Mouse (Mus musculus) kidney, postnatal 0 days (tissue): ENCODE data around the gene D430041D05Rik. TPM values are rescaled to one million over a fixed set of nuclear protein-coding genes. Genes with fewer than 3 reads are reported as not detected.

Source experiments
- ATAC-seq: fragments of 200-750 bp; cut with Nextera tagmentation; replicated peaks from 2 replicates; pipeline ENCODE4 v1.8.0; 2017; ENCODE audit warnings: low read depth, moderate number of reproducible peaks, moderate TSS enrichment, moderate library complexity; ENCODE audit not compliant: low FRiP score
- DNase-seq: peaks from one replicate; pipeline ENCODE4 v3.0.0-alpha.2; 2016; ENCODE audit warnings: low spot score
- H3K27ac ChIP-seq: fragments of 300-500 bp; sonication (generic); 2 replicates; pipeline ENCODE4 v1.5.1; 2014; ENCODE audit warnings: mild to moderate bottlenecking
- H3K27me3 ChIP-seq: fragments of 300-500 bp; sonication (generic); 2 replicates; pipeline ENCODE4 v1.6.1; 2014; ENCODE audit warnings: low read length, mixed read lengths; ENCODE audit not compliant: insufficient read depth
- H3K36me3 ChIP-seq: fragments of 300-500 bp; sonication (generic); 2 replicates; pipeline ENCODE4 v1.6.1; 2014; ENCODE audit warnings: low read length, mixed read lengths; ENCODE audit not compliant: insufficient read depth
- H3K4me1 ChIP-seq: fragments of 300-500 bp; sonication (generic); replicated peaks from 2 replicates; pipeline ENCODE4 v1.6.1; 2014; ENCODE audit warnings: antibody characterized with exemption, low read length, mixed read lengths; ENCODE audit not compliant: insufficient read depth
- H3K4me2 ChIP-seq: fragments of 300-500 bp; sonication (generic); 2 replicates; pipeline ENCODE4 v1.6.1; 2014; ENCODE audit warnings: mild to moderate bottlenecking, low read length, moderate library complexity, mixed read lengths
- H3K4me3 ChIP-seq: fragments of 300-500 bp; sonication (generic); replicated peaks from 2 replicates; pipeline ENCODE4 v1.5.1; 2014; ENCODE audit warnings: low read depth, low read length
- H3K9ac ChIP-seq: fragments of 300-500 bp; sonication (generic); 2 replicates; pipeline ENCODE4 v1.6.1; 2014; ENCODE audit warnings: low read depth, low read length
- H3K9me3 ChIP-seq: fragments of 300-500 bp; sonication (generic); replicated peaks from 2 replicates; pipeline ENCODE4 v1.6.1; 2016; ENCODE audit warnings: low read length, inconsistent platforms, mixed read lengths
- CTCF ChIP-seq: IDR thresholded peaks from 2 replicates; pipeline ENCODE4 v1.5.1; 2016; ENCODE audit warnings: antibody characterized with exemption, low read depth, mild to moderate bottlenecking, moderate library complexity
- WGBS: fragments of 180-500 bp; shearing (Covaris S2); extraction: QIAGEN DNeasy Blood & Tissue Kit; methylation state at CpG from one replicate; pipeline ENCODE4 v1.1.7; 2014; 5-methylcytosine and 5-hydroxymethylcytosine counted together
- polyA plus RNA-seq: library from polyadenylated mRNA; unstranded; fragments of >200 nt; fragmentation: Nextera tagmentation; extraction: Ambion mirVana; gene quantifications from 2 replicates; pipeline ENCODE4 v1.2.1, GENCODE M21; 2015

Gene D430041D05Rik
- polyA plus RNA-seq, 1 experiment from 2014 or later = 0.22 TPM

- no peak overlapping the region for H3K27ac ChIP-seq
- H3K9me3 ChIP-seq = no peaks in the 10 kb centered on the region
- ATAC-seq (no peak), DNase-seq (no peak)
- H3K9ac ChIP-seq = no peak overlapping the region
- H3K36me3 ChIP-seq = no peaks in the 10 kb centered on the region
- no peak for TF ChIP-seq CTCF
- H3K4me1 ChIP-seq = no peaks in the 10 kb centered on the region
- no peak overlapping the region for H3K4me3 ChIP-seq
- H3K4me2 ChIP-seq = no peak overlapping the region
- 76% methylated on average over 3 of the region's 3 CpGs for WGBS
- H3K27me3 ChIP-seq = no peaks in the 10 kb centered on the region
Observed at GRCm38 (mm10) chr2:104153876-104154275, 256.9 kb downstream of the D430041D05Rik start.

DNA sequence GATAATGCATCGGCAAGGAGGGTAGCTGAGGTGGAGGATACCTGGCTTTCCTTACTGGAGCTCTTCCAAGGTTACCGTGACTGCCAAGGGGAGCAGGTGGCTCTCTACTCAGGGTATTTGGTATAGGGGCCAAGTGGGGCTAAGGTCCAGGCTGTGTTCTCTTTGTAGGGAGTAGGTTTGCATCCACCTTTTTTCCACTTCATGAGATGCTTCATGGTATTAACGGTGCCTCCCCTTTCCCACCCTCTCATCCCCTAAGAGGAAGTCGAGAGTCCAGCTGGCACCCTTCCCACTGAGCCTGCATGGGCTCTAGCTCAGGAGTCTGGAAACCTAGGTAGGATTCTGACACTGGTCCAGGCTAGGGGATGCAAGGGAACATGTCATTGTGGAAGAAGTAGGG is 257.5 kb downstream of the D430041D05Rik start:
- Histone ChIP-seq H3K4me3 (no peak overlapping the region), H3K27ac (no peak overlapping the region), H3K9ac (no peak overlapping the region), H3K36me3 (no peaks in the 10 kb centered on the region), H3K4me2 (no peak overlapping the region), H3K27me3 (no peaks in the 10 kb centered on the region), H3K9me3 (no peaks in the 10 kb centered on the region), H3K4me1 (0 out of 2 replicates have a peak, but pooled peaks cover 4% of the 10 kb centered on the region)
- TF ChIP-seq CTCF = no peak
- WGBS = 75% methylated on average over 4 of the region's 4 CpGs
- ATAC-seq (no peak), DNase-seq (no peak)

GRCm38 (mm10) chr2:104150608-104151397 is 260.0 kb downstream of the D430041D05Rik start:
- Histone ChIP-seq H3K27ac (no peak overlapping the region), H3K4me2 (no peak overlapping the region), H3K27me3 (no peaks in the 10 kb centered on the region), H3K9ac (no peak overlapping the region), H3K9me3 (no peaks in the 10 kb centered on the region), H3K4me1 (0 out of 2 replicates have a peak, but pooled peaks cover 7% of the 10 kb centered on the region), H3K4me3 (no peak overlapping the region), H3K36me3 (no peaks in the 10 kb centered on the region)
- ATAC-seq (no peak), DNase-seq (peak; percentile 36)
- TF ChIP-seq CTCF = no peak
- 63% methylated on average over 6 of the region's 6 CpGs for whole genome bisulfite sequencing

GRCm38 (mm10) chr2:104147910-104148561 is 262.8 kb downstream of the D430041D05Rik start:
- no peaks in the 10 kb centered on the region for H3K27me3 ChIP-seq

GRCm38 (mm10) chr2:104145983-104146382 is 264.8 kb downstream of the D430041D05Rik start:
- H3K4me1 ChIP-seq = 0 out of 2 replicates have a peak, but pooled peaks cover 7% of the 10 kb centered on the region
- H3K9ac ChIP-seq = no peak overlapping the region
- H3K27ac ChIP-seq = no peak overlapping the region
- H3K9me3 ChIP-seq = no peaks in the 10 kb centered on the region
- no peaks in the 10 kb centered on the region for H3K36me3 ChIP-seq
- DNase-seq (no peak), ATAC-seq (no peak; the same call in 1 of the 2 replicates)
- H3K27me3 ChIP-seq = no peaks in the 10 kb centered on the region
- no peak overlapping the region for H3K4me2 ChIP-seq
- H3K4me3 ChIP-seq = no peak overlapping the region
- WGBS = 64% methylated on average over 1 of the region's 1 CpGs
- TF ChIP-seq CTCF = peak; percentile 41

More at GRCm38 (mm10) chr2:104147910-104148561, 262.8 kb downstream of the D430041D05Rik start:
- 17% methylated on average over 4 of the region's 4 CpGs for WGBS
- no peak for TF ChIP-seq CTCF
- peak; percentile 78 for DNase-seq
- H3K4me2 ChIP-seq = no peak overlapping the region
- 0 out of 2 replicates have a peak, but pooled peaks cover 7% of the 10 kb centered on the region for H3K4me1 ChIP-seq
- H3K9me3 ChIP-seq = no peaks in the 10 kb centered on the region
- no peak overlapping the region for H3K9ac ChIP-seq
- H3K27ac ChIP-seq = peak overlapping the region; percentile 19; the same call in 1 of the 2 replicates
- H3K4me3 ChIP-seq = no peak overlapping the region
- no peaks in the 10 kb centered on the region for H3K36me3 ChIP-seq
- ATAC-seq = no peak; the same call in 1 of the 2 replicates

GRCm38 (mm10) chr2:104144004-104144403 is 266.8 kb downstream of the D430041D05Rik start:
- 84% methylated on average over 12 of the region's 12 CpGs for WGBS

More at GRCm38 (mm10) chr2:104144004-104144403, 266.8 kb downstream of the D430041D05Rik start:
- no peak for DNase-seq
- Histone ChIP-seq H3K27ac (no peak overlapping the region), H3K4me1 (0 out of 2 replicates have a peak, but pooled peaks cover 7% of the 10 kb centered on the region), H3K27me3 (no peaks in the 10 kb centered on the region), H3K4me3 (no peak overlapping the region), H3K9ac (no peak overlapping the region), H3K4me2 (no peak overlapping the region), H3K36me3 (no peaks in the 10 kb centered on the region), H3K9me3 (no peaks in the 10 kb centered on the region)
- ATAC-seq = no peak
- no peak for TF ChIP-seq CTCF
